Mouse (Mus musculus) liver, embryonic 15.5 days (tissue): Measurements from ENCODE around the gene Dydc1. TPM values are rescaled to one million over a fixed set of nuclear protein-coding genes. Genes with fewer than 3 reads are reported as not detected.
"Not testable (repeated sequence)": the region's sequence is repeated elsewhere in the genome, so short reads cannot be mapped to it uniquely, and the experiment has no call there.

Experiments used
- ATAC-seq: fragments of 200-750 bp; cut with Nextera tagmentation; 2 replicates; pipeline ENCODE4 v1.8.0; 2017; ENCODE audit warnings: moderate number of reproducible peaks, mild to moderate bottlenecking, moderate library complexity; ENCODE audit not compliant: insufficient read depth
- H3K27ac ChIP-seq: fragments of 300-500 bp; sonication (generic); replicated peaks from 2 replicates; pipeline ENCODE4 v1.5.1; 2015; ENCODE audit warnings: mild to moderate bottlenecking, inconsistent platforms
- H3K27me3 ChIP-seq: fragments of 300-500 bp; sonication (generic); 2 replicates; pipeline ENCODE4 v1.6.1; 2015; ENCODE audit warnings: mild to moderate bottlenecking, inconsistent platforms
- H3K36me3 ChIP-seq: fragments of 300-500 bp; sonication (generic); replicated peaks from 2 replicates; pipeline ENCODE4 v1.6.1; 2015; ENCODE audit warnings: moderate library complexity, mild to moderate bottlenecking, inconsistent platforms
- H3K4me1 ChIP-seq: fragments of 300-500 bp; sonication (generic); replicated peaks from 2 replicates; pipeline ENCODE4 v1.6.1; 2015; ENCODE audit warnings: inconsistent platforms
- H3K4me2 ChIP-seq: fragments of 300-500 bp; sonication (generic); 2 replicates; pipeline ENCODE4 v1.6.1; 2015; ENCODE audit warnings: moderate library complexity, mild to moderate bottlenecking, inconsistent platforms
- H3K4me3 ChIP-seq: fragments of 300-500 bp; sonication (generic); replicated peaks from 2 replicates; pipeline ENCODE4 v1.5.1; 2015; ENCODE audit warnings: mild to moderate bottlenecking, inconsistent platforms
- H3K9ac ChIP-seq: fragments of 300-500 bp; sonication (generic); 2 replicates; pipeline ENCODE4 v1.6.1; 2015; ENCODE audit warnings: moderate library complexity, mild to moderate bottlenecking, inconsistent platforms
- H3K9me3 ChIP-seq: fragments of 300-500 bp; sonication (generic); replicated peaks from 2 replicates; pipeline ENCODE4 v1.6.1; 2016; ENCODE audit warnings: inconsistent platforms
- WGBS: fragments of 180-500 bp; shearing (Covaris S2); methylation state at CpG from one replicate; pipeline ENCODE4 v1.1.7; 2015; ENCODE audit warnings: mixed read lengths; ENCODE audit not compliant: insufficient replicate concordance; 5-methylcytosine and 5-hydroxymethylcytosine counted together
- polyA plus RNA-seq: library from polyadenylated mRNA; unstranded; fragments of >200 nt; fragmentation: Nextera tagmentation; extraction: Ambion mirVana; gene quantifications from 2 replicates; pipeline ENCODE4 v1.2.1, GENCODE M21; 2015

Dydc1 gene
- polyA plus RNA-seq, 1 experiment from 2014 or later: not detected

DNA sequence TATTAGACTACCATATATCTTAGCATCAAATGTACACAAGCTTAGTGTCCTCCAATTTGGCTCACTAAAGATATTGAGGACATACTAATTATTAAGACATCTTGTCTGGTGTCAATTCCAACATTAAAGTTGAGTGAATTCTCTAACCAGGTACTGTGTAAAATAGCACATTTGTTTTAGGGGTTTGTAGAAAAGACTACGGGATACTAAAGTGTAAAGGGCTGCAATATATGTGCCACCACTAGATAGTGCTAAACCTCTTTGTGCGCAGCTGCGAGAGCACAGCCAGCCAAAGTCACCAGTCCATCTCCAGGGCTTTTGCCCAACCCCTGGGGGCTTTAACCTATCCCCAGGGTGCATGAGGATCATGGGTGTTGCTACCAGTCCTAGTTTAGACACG, 19.5 kb upstream of the Dydc1 start:
- ATAC-seq: not testable (repeated sequence)

DNA sequence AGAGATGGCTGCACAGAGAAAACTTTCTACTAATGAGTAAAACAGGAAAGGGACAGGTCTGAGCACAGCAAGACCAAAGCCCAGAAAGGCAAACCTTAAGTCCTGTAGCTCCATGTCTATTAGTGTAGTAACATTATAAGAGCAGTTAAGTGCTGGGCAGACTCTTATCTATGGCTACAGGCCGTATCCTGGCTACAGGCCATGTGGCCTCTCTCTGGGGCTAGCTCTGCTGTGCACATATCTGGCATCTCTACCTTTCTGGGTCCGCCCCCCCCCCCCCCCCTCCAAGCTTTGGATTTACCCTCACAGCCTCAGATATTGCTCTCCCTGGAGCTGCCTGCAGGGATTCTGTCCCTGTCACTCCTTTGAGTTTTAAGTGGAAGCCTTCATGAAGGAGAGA, 7.5 kb upstream of the Dydc1 start:
- H3K27ac ChIP-seq: no peak overlapping the region
- WGBS: 20% methylated on average over 2 of the region's 2 CpGs
- H3K9ac ChIP-seq: no peak overlapping the region
- peak overlapping the region; percentile 8; the same call in 1 of the 2 replicates for H3K4me2 ChIP-seq
- no peaks in the 10 kb centered on the region for H3K36me3 ChIP-seq
- no peaks in the 10 kb centered on the region for H3K9me3 ChIP-seq
- H3K27me3 ChIP-seq: no peaks in the 10 kb centered on the region
- no peak overlapping the region for H3K4me3 ChIP-seq
- peak; percentile 97 for ATAC-seq
- H3K4me1 ChIP-seq: peaks cover 19% of the 10 kb centered on the region

More for the DNA sequence above, 19.5 kb upstream of the Dydc1 start:
- 43% methylated on average over 3 of the region's 4 CpGs for WGBS
- H3K36me3 ChIP-seq, H3K9ac ChIP-seq, H3K9me3 ChIP-seq, H3K4me3 ChIP-seq, H3K4me1 ChIP-seq, H3K4me2 ChIP-seq, H3K27ac ChIP-seq, H3K27me3 ChIP-seq: not testable (repeated sequence)

DNA sequence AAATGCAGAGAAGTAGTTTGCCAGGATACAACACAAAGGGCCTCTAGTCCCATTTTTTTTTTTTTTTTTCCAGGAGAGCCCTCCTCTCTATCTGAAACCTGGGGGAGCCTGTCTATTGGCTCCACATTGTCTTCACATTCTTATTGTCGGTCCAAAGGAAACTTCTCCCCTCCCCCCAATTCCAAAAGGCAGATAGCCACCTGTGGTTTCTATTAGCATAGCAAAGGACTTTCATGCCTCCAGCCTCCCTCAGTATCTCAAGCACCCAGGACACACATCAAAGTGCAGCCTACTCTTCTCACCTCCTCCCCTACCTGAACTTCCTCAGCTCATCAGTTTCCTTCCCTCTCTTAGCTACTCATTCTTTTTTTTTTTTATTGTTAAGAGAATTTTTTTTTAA, 6.3 kb upstream of the Dydc1 start:
- Histone ChIP-seq H3K27me3 (no peaks in the 10 kb centered on the region), H3K36me3 (no peaks in the 10 kb centered on the region), H3K9me3 (no peaks in the 10 kb centered on the region), H3K27ac (no peak overlapping the region), H3K4me3 (no peak overlapping the region), H3K4me1 (peaks cover 24% of the 10 kb centered on the region), H3K4me2 (no peak overlapping the region), H3K9ac (no peak overlapping the region)
- ATAC-seq: no peak
- 13% methylated on average over 1 of the region's 1 CpGs for WGBS

DNA sequence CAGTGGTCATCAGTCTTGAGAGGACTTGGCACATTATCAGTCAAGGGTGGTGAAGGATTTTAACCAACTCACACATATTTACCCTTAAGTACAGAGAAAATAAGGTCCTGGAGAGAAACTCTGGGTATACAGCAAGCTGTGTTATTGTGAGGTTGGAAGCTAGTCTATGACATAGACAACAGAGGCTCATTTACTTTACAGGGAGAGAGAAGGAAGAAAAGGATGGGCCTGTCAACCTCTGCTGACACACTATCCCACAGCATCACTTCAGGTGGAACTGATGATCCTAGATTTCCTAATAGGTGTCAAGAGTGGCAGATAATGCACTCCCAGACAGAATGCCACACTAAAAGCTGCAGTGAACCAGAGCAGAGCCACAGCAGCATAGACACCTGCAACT, 3.6 kb upstream of the Dydc1 start, which contains the start of gene Dydc2:
TSS of gene Dydc2 (minus strand) at position 101 of the 400 bp plus-strand sequence.
- Histone ChIP-seq H3K4me2 (no peak within 1 kb of the TSS), H3K27ac (no peak within 1 kb of the TSS), H3K36me3 (no peaks in the 10 kb centered on the region), H3K4me3 (no peak within 1 kb of the TSS), H3K9me3 (no peaks in the 10 kb centered on the region), H3K4me1 (peaks cover 30% of the 10 kb centered on the region), H3K27me3 (peaks cover 16% of the 10 kb centered on the region), H3K9ac (no peak within 1 kb of the TSS)
- ATAC-seq: no peak

DNA sequence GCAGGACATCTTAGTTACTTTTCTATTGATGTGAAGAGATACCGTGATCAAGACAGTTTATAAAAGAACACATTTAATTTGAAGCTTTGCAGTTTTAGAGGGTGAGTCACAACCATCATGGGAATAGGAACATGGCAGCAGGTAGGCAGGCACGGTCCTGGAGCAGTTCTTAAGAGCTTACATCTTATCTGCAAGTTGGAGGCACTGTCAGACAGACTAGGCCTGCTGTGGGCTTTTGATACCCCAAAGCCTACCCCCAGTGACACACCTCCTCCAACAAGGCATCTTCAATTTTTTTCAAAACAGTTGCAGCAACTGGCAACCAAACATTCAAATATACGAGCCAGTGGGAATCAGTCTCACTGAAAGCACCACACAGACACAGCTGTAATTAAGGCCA, 2.4 kb upstream of the Dydc1 start:
- H3K9ac ChIP-seq: no peak overlapping the region
- H3K27ac ChIP-seq: no peak overlapping the region
- H3K27me3 ChIP-seq: peaks cover 16% of the 10 kb centered on the region
- ATAC-seq: peak; percentile 51; the same call in 1 of the 2 replicates
- peaks cover 22% of the 10 kb centered on the region for H3K4me1 ChIP-seq
- H3K4me2 ChIP-seq: no peak overlapping the region
- no peak overlapping the region for H3K4me3 ChIP-seq
- H3K9me3 ChIP-seq: no peaks in the 10 kb centered on the region
- WGBS: 42% methylated on average over 3 of the region's 3 CpGs
- H3K36me3 ChIP-seq: no peaks in the 10 kb centered on the region

DNA sequence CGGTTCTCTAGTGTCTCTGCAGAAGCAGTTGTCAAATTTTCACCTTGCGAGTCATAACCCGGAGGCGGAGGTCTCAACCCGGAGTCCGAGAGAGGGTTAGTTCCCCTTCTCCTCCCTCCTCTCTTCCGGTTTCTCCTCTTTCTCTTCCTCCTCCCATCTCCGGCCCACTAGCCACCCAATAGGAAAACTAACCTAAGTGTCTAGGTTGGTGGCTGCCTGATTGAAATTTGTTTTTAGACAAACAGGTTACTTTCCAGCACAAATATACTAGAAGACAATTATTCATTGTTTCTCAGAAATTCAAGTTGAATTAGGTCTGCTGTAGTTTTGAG, 199 bp downstream of the Dydc1 start:
- no peak for ATAC-seq
- under 1% methylated on average over 8 of the region's 8 CpGs for WGBS
- Histone ChIP-seq H3K4me2 (peak overlapping the region; percentile 58), H3K27ac (no peak overlapping the region), H3K27me3 (peaks cover 16% of the 10 kb centered on the region), H3K9ac (no peak overlapping the region), H3K4me3 (peak overlapping the region; percentile 39), H3K36me3 (no peaks in the 10 kb centered on the region), H3K4me1 (peaks cover 11% of the 10 kb centered on the region; the same call in 1 of the 2 replicates), H3K9me3 (no peaks in the 10 kb centered on the region)

DNA sequence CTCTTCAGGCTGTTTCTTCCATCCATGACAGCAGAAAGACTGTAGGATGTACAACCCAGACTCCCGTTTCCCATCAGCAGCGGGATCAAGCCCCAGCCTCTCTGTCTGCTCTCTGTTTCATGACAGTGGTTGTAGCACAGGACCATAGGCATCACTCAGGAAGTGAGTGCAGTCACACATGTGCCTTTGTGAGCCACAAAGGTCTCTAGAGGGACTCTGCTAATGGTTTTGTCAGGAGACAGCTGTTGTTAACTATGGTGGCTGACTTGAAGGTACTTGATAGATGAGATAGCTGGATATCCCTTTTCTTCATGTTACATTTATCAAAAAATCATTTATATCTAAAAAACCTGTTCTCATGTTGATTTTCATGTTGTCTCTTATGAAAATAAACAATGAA, 9.7 kb downstream of the Dydc1 start:
- Histone ChIP-seq H3K4me2 (no peak overlapping the region), H3K4me1 (no peaks in the 10 kb centered on the region), H3K27ac (no peak overlapping the region), H3K36me3 (no peaks in the 10 kb centered on the region), H3K9me3 (no peaks in the 10 kb centered on the region), H3K27me3 (no peaks in the 10 kb centered on the region), H3K4me3 (no peak overlapping the region), H3K9ac (no peak overlapping the region)
- WGBS: 58% methylated on average over 2 of the region's 2 CpGs
- ATAC-seq: no peak

DNA sequence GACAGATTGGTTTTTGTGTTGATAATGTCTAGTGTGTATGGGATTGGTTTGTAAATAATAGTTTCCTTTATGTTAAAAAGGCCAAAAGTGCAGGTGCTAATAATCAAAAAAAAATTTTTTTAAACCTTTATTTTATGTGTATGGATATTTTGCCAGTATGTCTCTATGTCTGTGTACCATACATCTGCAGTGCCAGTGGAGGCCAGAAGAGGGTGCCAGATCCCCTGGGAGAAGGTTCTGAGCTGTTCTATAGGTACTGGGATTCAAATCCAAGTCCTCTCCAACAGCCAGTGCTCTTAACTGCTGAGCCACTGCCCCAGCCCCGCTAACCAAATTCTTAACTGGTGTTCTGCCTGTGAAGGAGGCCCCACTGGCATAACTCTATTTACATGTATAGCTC, 14.8 kb downstream of the Dydc1 start:
- no peaks in the 10 kb centered on the region for H3K36me3 ChIP-seq
- H3K4me2 ChIP-seq: no peak overlapping the region
- H3K27ac ChIP-seq: no peak overlapping the region
- no peak for ATAC-seq
- H3K27me3 ChIP-seq: no peaks in the 10 kb centered on the region
- H3K9me3 ChIP-seq: no peaks in the 10 kb centered on the region
- H3K9ac ChIP-seq: no peak overlapping the region
- no peaks in the 10 kb centered on the region for H3K4me1 ChIP-seq
- 56% methylated on average over 1 of the region's 1 CpGs for WGBS
- H3K4me3 ChIP-seq: no peak overlapping the region

DNA sequence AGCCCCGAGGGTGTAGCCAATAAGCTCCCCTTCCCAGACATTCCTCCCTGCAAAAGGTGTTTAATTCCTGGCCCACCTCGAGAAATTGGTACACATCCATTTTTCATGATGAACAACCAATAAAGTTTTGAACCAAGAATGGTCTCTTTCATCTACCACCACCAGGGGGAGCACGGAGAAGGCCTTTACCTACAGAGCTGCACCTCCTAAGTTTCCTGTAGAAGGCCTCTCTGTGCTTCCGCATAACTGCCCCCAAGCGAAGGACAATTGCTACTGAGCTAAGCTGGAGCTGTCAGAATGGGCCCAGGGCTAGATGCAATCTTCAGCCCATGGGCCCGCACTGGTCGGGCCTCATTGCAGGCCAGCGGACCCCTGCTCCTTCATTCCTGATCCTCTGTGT, 18.1 kb downstream of the Dydc1 start:
- Histone ChIP-seq H3K36me3 (no peaks in the 10 kb centered on the region), H3K9me3 (no peaks in the 10 kb centered on the region), H3K27me3 (no peaks in the 10 kb centered on the region), H3K27ac (no peak overlapping the region), H3K9ac (no peak overlapping the region), H3K4me2 (no peak overlapping the region), H3K4me1 (no peaks in the 10 kb centered on the region), H3K4me3 (no peak overlapping the region)
- ATAC-seq: no peak
- 39% methylated on average over 8 of the region's 8 CpGs for WGBS

DNA sequence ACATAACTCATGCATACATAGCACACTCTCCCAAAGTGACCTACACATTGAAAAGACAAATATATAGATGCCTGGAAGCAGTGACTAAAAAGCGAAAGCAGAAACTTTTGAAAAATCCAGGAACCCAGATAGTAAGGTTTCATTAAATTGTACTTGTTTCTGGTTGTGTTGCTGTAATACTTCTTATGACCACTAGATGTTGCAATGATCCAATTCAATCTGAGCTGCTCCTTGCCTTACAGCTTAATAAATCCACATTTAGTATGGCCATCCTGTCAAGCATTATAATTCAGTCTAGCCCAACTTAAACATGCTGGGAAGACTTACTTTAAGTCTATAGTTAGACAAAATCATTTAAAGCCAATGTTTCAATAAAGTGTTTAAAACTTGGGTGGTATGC, 21.4 kb downstream of the Dydc1 start:
- Histone ChIP-seq H3K4me3 (no peak overlapping the region), H3K27me3 (no peaks in the 10 kb centered on the region), H3K9ac (no peak overlapping the region), H3K4me2 (no peak overlapping the region), H3K27ac (no peak overlapping the region), H3K4me1 (no peaks in the 10 kb centered on the region), H3K9me3 (no peaks in the 10 kb centered on the region), H3K36me3 (no peaks in the 10 kb centered on the region)
- no peak for ATAC-seq
- 21% methylated on average over 1 of the region's 1 CpGs for whole genome bisulfite sequencing

DNA sequence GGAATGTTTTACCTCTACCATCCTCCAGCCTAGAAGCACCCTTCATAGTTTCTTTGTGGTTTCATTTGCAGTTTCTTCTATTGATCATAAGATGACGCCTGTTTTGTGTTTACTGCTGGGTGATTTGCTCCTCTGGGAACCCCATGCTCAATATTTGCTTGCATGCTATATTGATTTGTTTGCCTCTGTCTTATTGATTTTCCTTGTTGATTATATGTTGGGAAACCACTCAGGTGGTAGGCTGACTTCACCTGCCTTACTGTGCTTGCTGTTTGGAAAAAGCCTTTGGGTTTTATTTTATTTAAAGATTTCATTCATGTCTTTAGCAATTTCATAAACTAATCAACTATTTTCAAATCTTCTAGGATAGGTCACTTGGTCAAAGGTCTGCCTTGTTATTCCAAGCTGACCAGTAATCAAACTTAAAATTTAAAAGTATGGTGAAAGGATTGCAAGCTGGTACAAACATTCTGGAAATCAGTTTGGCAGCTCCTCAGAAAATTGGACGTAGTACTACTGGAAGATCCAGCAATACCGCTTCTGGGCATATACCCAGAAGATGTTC, 23.7 kb downstream of the Dydc1 start:
- H3K4me1 ChIP-seq: no peaks in the 10 kb centered on the region
- no peaks in the 10 kb centered on the region for H3K9me3 ChIP-seq
- no peak for ATAC-seq
- H3K4me2 ChIP-seq: no peak overlapping the region
- H3K27me3 ChIP-seq: no peaks in the 10 kb centered on the region
- WGBS: 60% methylated on average over 3 of the region's 3 CpGs
- no peak overlapping the region for H3K27ac ChIP-seq
- no peak overlapping the region for H3K4me3 ChIP-seq
- H3K9ac ChIP-seq: no peak overlapping the region
- H3K36me3 ChIP-seq: no peaks in the 10 kb centered on the region

DNA sequence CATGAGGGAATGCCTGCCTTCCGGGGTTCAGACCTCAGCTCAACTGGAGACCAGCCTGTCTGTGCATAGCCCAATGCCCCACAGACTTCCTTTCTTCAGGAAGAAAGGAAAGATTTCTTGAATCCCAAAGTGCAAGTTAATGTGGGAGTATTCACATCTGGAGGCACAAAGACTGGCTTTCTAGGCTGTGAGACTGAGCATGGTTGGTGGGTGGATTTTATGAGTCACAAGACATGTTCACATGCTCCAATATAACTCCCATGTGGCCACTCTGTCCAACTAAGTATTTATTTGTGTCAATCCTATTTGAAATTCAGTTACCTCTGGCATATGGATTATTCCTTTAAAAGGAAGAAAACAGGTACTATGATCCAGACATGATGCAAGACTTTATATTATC, 26.0 kb downstream of the Dydc1 start:
- Histone ChIP-seq H3K4me1 (no peaks in the 10 kb centered on the region), H3K27me3 (no peaks in the 10 kb centered on the region), H3K4me3 (no peak overlapping the region), H3K9me3 (no peaks in the 10 kb centered on the region), H3K9ac (no peak overlapping the region), H3K36me3 (no peaks in the 10 kb centered on the region), H3K27ac (no peak overlapping the region), H3K4me2 (no peak overlapping the region)
- no peak for ATAC-seq
- 63% methylated on average over 1 of the region's 1 CpGs for WGBS
